In the genomic region with DNA sequence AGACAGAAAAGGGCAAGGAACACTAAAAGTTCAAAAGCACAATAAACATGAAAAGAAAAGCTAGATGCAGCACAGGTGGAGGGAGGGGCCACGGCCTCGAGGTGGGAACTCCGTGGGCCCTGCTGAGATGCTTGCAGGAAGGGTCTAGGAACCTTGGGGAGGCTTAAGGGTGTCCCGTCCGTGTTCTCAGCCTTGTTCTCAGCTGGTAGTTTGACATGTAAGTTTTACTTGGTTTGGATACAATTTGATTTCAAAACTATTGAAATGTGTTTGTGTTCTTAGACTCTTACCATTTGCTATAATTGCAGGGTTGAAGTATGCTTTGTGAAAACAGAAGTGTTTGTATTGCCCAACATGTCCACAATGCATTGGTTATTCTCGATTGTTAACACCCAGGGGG, we compare ENCODE assay signal across 15 mouse cellular contexts.
"Had no signal": no experiment of that assay in that cellular context is flagged by ENCODE, and none has a peak within 500 bp of the region (broad histone marks: within the 10 kb centered on the region; RNA-seq: fewer than 3 reads in every experiment).

No protein-coding gene starts in this region.

- H3K4me3 ChIP-seq: limb, embryonic 10.5 days; limb, embryonic 13.5 days; lung, embryonic 15.5 days; midbrain, embryonic 13.5 days had no signal

- H3K4me2 ChIP-seq: limb, embryonic 13.5 days; lung, embryonic 15.5 days; midbrain, embryonic 13.5 days had no signal

- ATAC-seq: intestine, postnatal 0 days; midbrain, embryonic 13.5 days had no signal

- H3K4me1 ChIP-seq: limb, embryonic 10.5 days; limb, embryonic 13.5 days; lung, embryonic 15.5 days; midbrain, embryonic 13.5 days had no signal

- H3K36me3 ChIP-seq: limb, embryonic 10.5 days; lung, embryonic 15.5 days; midbrain, embryonic 13.5 days had no signal

- H3K27me3 ChIP-seq: limb, embryonic 13.5 days; lung, embryonic 15.5 days; midbrain, embryonic 13.5 days had no signal

- DNase-seq: kidney, postnatal 25 days; liver; liver, postnatal 0 days; right cerebral cortex, adult 18-20 months; right cerebral cortex, postnatal 14 days; right cerebral cortex, postnatal 4 days; thymus, postnatal 25 days had no signal

- H3K9me3 ChIP-seq: limb, embryonic 10.5 days had no signal

- H3K9ac ChIP-seq: limb, embryonic 13.5 days; liver, embryonic 14.5 days; liver, postnatal 0 days; lung, embryonic 15.5 days; midbrain, embryonic 13.5 days had no signal

- H3K27ac ChIP-seq: kidney, postnatal 0 days; limb, embryonic 10.5 days; limb, embryonic 13.5 days; liver, embryonic 14.5 days; lung, embryonic 15.5 days; macrophage; midbrain, embryonic 13.5 days had no signal
